Mouse (Mus musculus): ENCODE results near the gene Ttc16.

DNA sequence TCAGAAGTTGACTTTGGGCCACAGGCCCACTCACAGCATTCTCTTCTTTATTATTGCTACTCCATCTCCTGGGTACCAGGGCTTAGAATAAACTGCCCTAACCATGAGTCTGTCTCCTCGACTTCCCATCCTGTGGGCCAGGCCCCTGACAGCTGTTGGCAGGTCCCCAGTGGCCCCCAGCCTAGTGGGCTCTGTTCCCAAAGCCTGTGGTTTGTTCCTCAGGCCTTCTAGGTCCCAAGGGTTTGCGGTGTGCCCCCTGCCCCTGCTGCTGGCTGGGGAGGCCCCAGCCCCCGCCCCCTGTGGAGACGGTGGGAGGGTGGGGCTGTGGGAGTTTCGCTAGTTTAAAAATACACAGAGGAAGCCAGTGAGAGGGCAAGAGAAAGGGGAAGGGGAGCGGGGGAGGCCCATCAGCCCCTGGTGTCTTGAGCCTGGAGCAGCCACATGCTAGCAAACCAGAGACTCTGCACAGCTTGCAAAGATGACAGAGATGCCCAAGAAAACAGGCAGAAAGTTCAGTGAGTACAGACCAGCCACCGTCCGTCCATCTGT lies 54.7 kb downstream of the Ttc16 start, which contains the start of gene Sh2d3c:
- no peak for TF ChIP-seq CTCF (IDR thresholded peaks at IDR 0.05; ENCODE audit: extremely low read depth, insufficient read length, insufficient replicate concordance, low read depth, low read length)
- TF ChIP-seq POLR2A (IDR thresholded peaks at IDR 0.05; ENCODE audit: low read depth, low read length), result no peak
